Mouse (Mus musculus): ENCODE results near the gene Eed. TPM values are rescaled to one million over a fixed set of nuclear protein-coding genes. Genes with fewer than 3 reads are reported as not detected.

Eed gene
- polyA plus RNA-seq, 1 experiment from 2014 or later, result 34.6 TPM

GRCm38 (mm10) chr7:89975571-89975970 lies 5.2 kb downstream of the Eed start:
- Histone ChIP-seq H3K27ac (no peak overlapping the region), H3K9ac (no peak overlapping the region), H3K4me2 (no peak overlapping the region), H3K36me3 (peaks cover 43% of the 10 kb centered on the region), H3K27me3 (no peaks in the 10 kb centered on the region), H3K9me3 (no peaks in the 10 kb centered on the region), H3K4me1 (replicated peaks) (peaks cover 14% of the 10 kb centered on the region), H3K4me3 (no peak overlapping the region)
- ATAC-seq (ENCODE audit: low FRiP score), result no peak
- WGBS, result 100% methylated on average over 1 of the region's 1 CpGs

GRCm38 (mm10) chr7:89967235-89967634 lies 13.5 kb downstream of the Eed start:
- Histone ChIP-seq H3K4me2 (no peak overlapping the region), H3K9ac (no peak overlapping the region), H3K36me3 (peaks cover 57% of the 10 kb centered on the region), H3K4me3 (no peak overlapping the region), H3K4me1 (replicated peaks) (no peaks in the 10 kb centered on the region), H3K27me3 (no peaks in the 10 kb centered on the region), H3K9me3 (no peaks in the 10 kb centered on the region), H3K27ac (no peak overlapping the region)
- WGBS, result 89% methylated on average over 2 of the region's 2 CpGs
- no peak for ATAC-seq (ENCODE audit: low FRiP score)

GRCm38 (mm10) chr7:89966771-89967170 lies 14.0 kb downstream of the Eed start:
- peaks cover 58% of the 10 kb centered on the region for H3K36me3 ChIP-seq
- no peaks in the 10 kb centered on the region for H3K9me3 ChIP-seq
- no peaks in the 10 kb centered on the region for H3K27me3 ChIP-seq
- 90% methylated on average over 1 of the region's 1 CpGs for WGBS
- ATAC-seq (ENCODE audit: low FRiP score), result no peak
- no peaks in the 10 kb centered on the region for H3K4me1 ChIP-seq (replicated peaks)
- no peak overlapping the region for H3K4me3 ChIP-seq
- no peak overlapping the region for H3K9ac ChIP-seq
- no peak overlapping the region for H3K27ac ChIP-seq
- H3K4me2 ChIP-seq, result no peak overlapping the region

GRCm38 (mm10) chr7:89963135-89963534 lies 17.6 kb downstream of the Eed start:
- H3K4me1 ChIP-seq (replicated peaks), result no peaks in the 10 kb centered on the region
- ATAC-seq (ENCODE audit: low FRiP score), result no peak
- H3K4me3 ChIP-seq, result no peak overlapping the region
- no peaks in the 10 kb centered on the region for H3K27me3 ChIP-seq
- no peak overlapping the region for H3K27ac ChIP-seq
- H3K9ac ChIP-seq, result no peak overlapping the region
- H3K36me3 ChIP-seq, result peaks cover 50% of the 10 kb centered on the region
- no peaks in the 10 kb centered on the region for H3K9me3 ChIP-seq
- H3K4me2 ChIP-seq, result no peak overlapping the region

GRCm38 (mm10) chr7:89957300-89957699 lies 23.5 kb downstream of the Eed start:
- no peaks in the 10 kb centered on the region for H3K4me1 ChIP-seq (replicated peaks)
- WGBS, result 51% methylated on average over 5 of the region's 5 CpGs
- H3K36me3 ChIP-seq, result peaks cover 48% of the 10 kb centered on the region
- H3K9ac ChIP-seq, result no peak overlapping the region
- H3K9me3 ChIP-seq, result no peaks in the 10 kb centered on the region
- no peak overlapping the region for H3K4me2 ChIP-seq
- H3K27me3 ChIP-seq, result no peaks in the 10 kb centered on the region
- no peak for ATAC-seq (ENCODE audit: low FRiP score)
- no peak overlapping the region for H3K27ac ChIP-seq
- H3K4me3 ChIP-seq, result no peak overlapping the region

- no peaks in the 10 kb centered on the region for H3K9me3 ChIP-seq
- H3K36me3 ChIP-seq, result peaks cover 29% of the 10 kb centered on the region
- no peak overlapping the region for H3K27ac ChIP-seq
- no peak for ATAC-seq (ENCODE audit: low FRiP score)
- no peaks in the 10 kb centered on the region for H3K4me1 ChIP-seq (replicated peaks)
- H3K27me3 ChIP-seq, result no peaks in the 10 kb centered on the region
- WGBS, result 87% methylated on average over 5 of the region's 5 CpGs
- H3K9ac ChIP-seq, result no peak overlapping the region
- H3K4me3 ChIP-seq, result no peak overlapping the region
- no peak overlapping the region for H3K4me2 ChIP-seq
Measured at GRCm38 (mm10) chr7:89954261-89954660, 26.5 kb downstream of the Eed start.

- Histone ChIP-seq H3K36me3 (peaks cover 11% of the 10 kb centered on the region), H3K4me3 (no peak overlapping the region), H3K9me3 (no peaks in the 10 kb centered on the region), H3K4me2 (no peak overlapping the region), H3K9ac (no peak overlapping the region), H3K27me3 (no peaks in the 10 kb centered on the region), H3K27ac (no peak overlapping the region), H3K4me1 (replicated peaks) (no peaks in the 10 kb centered on the region)
- no peak for ATAC-seq (ENCODE audit: low FRiP score)
- WGBS, result 89% methylated on average over 4 of the region's 4 CpGs
Measured at GRCm38 (mm10) chr7:89949403-89949802, 31.4 kb downstream of the Eed start.

GRCm38 (mm10) chr7:89948026-89948425 lies 32.8 kb downstream of the Eed start:
- Histone ChIP-seq H3K4me2 (no peak overlapping the region), H3K27me3 (no peaks in the 10 kb centered on the region), H3K9ac (no peak overlapping the region), H3K27ac (no peak overlapping the region), H3K4me3 (no peak overlapping the region), H3K36me3 (no peaks in the 10 kb centered on the region; the same call in 1 of the 2 replicates), H3K4me1 (replicated peaks) (no peaks in the 10 kb centered on the region), H3K9me3 (no peaks in the 10 kb centered on the region)
- no peak for ATAC-seq (ENCODE audit: low FRiP score)
- 92% methylated on average over 7 of the region's 7 CpGs for WGBS

- WGBS, result under 1% methylated on average over 45 of the region's 45 CpGs
- no peaks in the 10 kb centered on the region for H3K36me3 ChIP-seq
- ATAC-seq (ENCODE audit: low FRiP score), result peak; percentile 100
- peaks cover 10% of the 10 kb centered on the region for H3K4me1 ChIP-seq (replicated peaks)
- peak within 1 kb of the TSS; percentile 82 for H3K9ac ChIP-seq
- H3K27me3 ChIP-seq, result no peaks in the 10 kb centered on the region
- peak within 1 kb of the TSS; percentile 82 for H3K4me3 ChIP-seq
- peak within 1 kb of the TSS; percentile 66 for H3K4me2 ChIP-seq
- peak within 1 kb of the TSS; percentile 86 for H3K27ac ChIP-seq
- H3K9me3 ChIP-seq, result no peaks in the 10 kb centered on the region
Measured at GRCm38 (mm10) chr7:89940571-89941463, 40.0 kb downstream of the Eed start, which contains the start of gene Hikeshi. TSS of gene Hikeshi (minus strand) at chr7:89941204.

- Histone ChIP-seq H3K9me3 (no peaks in the 10 kb centered on the region), H3K27ac (no peak overlapping the region)
- WGBS, result 42% methylated on average over 15 of the region's 15 CpGs
Measured at GRCm38 (mm10) chr7:89939497-89940353, 41.1 kb downstream of the Eed start.

GRCm38 (mm10) chr7:89923441-89924180 lies 57.2 kb downstream of the Eed start:
- 97% methylated on average over 15 of the region's 15 CpGs for WGBS
- H3K27ac ChIP-seq, result no peak overlapping the region
- no peaks in the 10 kb centered on the region for H3K27me3 ChIP-seq
- H3K4me3 ChIP-seq, result no peak overlapping the region
- no peaks in the 10 kb centered on the region for H3K4me1 ChIP-seq (replicated peaks)
- no peaks in the 10 kb centered on the region for H3K9me3 ChIP-seq
- H3K36me3 ChIP-seq, result peaks cover 32% of the 10 kb centered on the region
- no peak for ATAC-seq (ENCODE audit: low FRiP score)
- H3K9ac ChIP-seq, result no peak overlapping the region
- H3K4me2 ChIP-seq, result no peak overlapping the region

More at GRCm38 (mm10) chr7:89939497-89940353, 41.1 kb downstream of the Eed start:
- no peak for ATAC-seq (ENCODE audit: low FRiP score)
- Histone ChIP-seq H3K4me2 (peak overlapping the region; percentile 66), H3K36me3 (peaks cover 1% of the 10 kb centered on the region; the same call in 1 of the 2 replicates), H3K4me3 (peak overlapping the region; percentile 82), H3K4me1 (replicated peaks) (peaks cover 10% of the 10 kb centered on the region), H3K9ac (peak overlapping the region; percentile 82), H3K27me3 (no peaks in the 10 kb centered on the region)

- ATAC-seq (ENCODE audit: low FRiP score), result no peak
- Histone ChIP-seq H3K4me3 (no peak overlapping the region), H3K9me3 (no peaks in the 10 kb centered on the region), H3K4me2 (no peak overlapping the region), H3K9ac (no peak overlapping the region), H3K4me1 (replicated peaks) (no peaks in the 10 kb centered on the region), H3K27ac (no peak overlapping the region), H3K36me3 (peaks cover 40% of the 10 kb centered on the region), H3K27me3 (no peaks in the 10 kb centered on the region)
- 93% methylated on average over 4 of the region's 4 CpGs for WGBS
Measured at GRCm38 (mm10) chr7:89917776-89918175, 63.0 kb downstream of the Eed start.

Measured in hindbrain, embryonic 13.5 days (tissue).